Mouse (Mus musculus) layer of hippocampus, postnatal 25 days (tissue): Measurements from ENCODE around the gene Zbtb38. TPM values are rescaled to one million over a fixed set of nuclear protein-coding genes. Genes with fewer than 3 reads are reported as not detected.

ENCODE experiments used
- DNase-seq, 2 experiments: peaks; one replicate each; pipeline ENCODE4 v3.0.0; 2022; ENCODE audit warnings: mixed read lengths in 2 of 2, low spot score in 1 of 2; ENCODE audit errors: extremely low spot score in 1 of 2
- total RNA-seq, 2 experiments: library from RNA; stranded (reverse); gene quantifications; 2 replicates each; pipeline ENCODE4 v1.2.3; 2021

Gene Zbtb38
- total RNA-seq, 2 experiments from 2014 or later: 53.0 to 54.6 TPM

DNA sequence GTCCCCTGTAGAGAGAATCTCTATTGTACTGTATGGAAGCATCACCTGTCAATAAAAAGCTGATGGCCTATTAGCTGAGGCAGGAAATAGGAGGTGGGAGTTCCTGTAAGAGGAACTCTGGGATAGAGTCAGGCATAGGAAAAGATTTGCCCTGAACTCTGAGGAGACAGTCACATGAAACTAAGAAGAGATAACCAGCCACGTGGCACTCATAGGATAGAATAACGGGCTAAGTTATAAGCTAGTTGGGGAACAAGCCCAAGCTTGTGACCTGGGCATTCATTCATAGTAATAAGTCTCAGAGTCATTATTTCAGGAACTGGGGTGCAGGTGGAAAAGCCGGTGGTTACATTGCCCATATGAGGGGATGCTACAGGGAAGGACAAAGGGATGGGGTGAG is 10.4 kb upstream of the Zbtb38 start:
- no peak for DNase-seq

DNA sequence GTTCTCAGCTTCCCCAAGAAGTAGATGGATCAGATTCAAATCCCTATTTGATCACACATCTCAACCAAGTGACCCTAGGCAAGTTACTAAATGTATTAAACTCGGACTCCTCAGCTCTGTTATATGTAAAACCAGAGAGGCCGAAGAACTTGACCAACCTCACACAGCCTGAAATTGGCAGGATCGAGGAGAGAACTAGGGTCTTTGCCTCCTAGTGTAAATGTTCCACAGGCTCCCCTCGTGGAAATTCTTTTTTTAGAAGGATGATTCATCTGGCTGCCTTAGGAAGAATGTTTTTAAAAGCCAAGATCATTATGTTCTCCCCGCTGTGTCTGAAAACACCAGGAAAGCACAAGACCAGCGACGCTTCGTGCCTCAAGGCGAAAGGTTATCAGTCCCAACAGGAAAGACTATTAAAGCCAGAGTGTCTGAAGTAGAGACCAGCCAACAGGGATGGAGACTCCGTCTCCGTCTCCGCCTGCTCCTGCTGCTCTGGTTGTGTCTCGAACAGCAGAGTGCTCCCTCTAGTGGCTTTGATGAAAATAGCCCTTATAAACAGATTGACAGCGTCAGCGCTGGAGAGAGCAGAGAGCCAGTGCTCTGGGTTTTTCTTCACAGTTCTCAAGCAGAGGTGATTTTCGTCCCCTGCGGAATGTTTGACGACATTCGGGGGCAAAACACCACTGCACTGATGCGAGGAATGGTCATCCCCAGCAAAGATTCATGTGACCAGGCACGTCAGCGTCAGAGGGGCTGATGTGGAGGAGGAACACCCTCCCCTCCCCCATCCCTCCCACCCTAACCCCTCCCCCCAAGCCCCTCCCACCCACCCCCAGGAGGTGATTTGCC is 6.3 kb upstream of the Zbtb38 start:
- DNase-seq: peak; percentile 41 to 54

GRCm38 (mm10) chr9:96756638-96757435 is 4.2 kb upstream of the Zbtb38 start:
- DNase-seq: no peak

GRCm38 (mm10) chr9:96755761-96756160 is 3.1 kb upstream of the Zbtb38 start:
- DNase-seq: no peak

GRCm38 (mm10) chr9:96754625-96754969 is 2.0 kb upstream of the Zbtb38 start:
- no peak for DNase-seq

- no peak for DNase-seq
Observed at GRCm38 (mm10) chr9:96753921-96754624, 1.4 kb upstream of the Zbtb38 start.

DNA sequence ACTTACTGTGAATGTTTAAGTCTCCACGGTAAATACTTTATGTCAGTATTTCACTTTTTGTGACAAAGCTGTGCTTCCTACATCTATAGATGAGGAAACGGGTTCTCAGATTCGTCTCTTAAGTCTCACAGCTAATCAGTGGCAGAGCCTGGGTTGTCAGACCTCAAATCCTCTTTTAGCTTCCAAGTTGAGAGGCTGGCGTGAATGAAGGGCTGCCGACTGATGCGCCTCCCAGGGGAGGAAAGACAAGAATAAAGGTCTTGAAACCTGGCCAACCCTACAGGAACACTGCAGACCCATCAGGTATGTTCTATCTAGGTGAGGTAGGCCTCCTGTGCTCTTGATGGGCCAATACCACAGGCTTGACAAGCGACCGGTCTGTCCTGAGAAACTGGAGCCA is 761 bp upstream of the Zbtb38 start:
- no peak for DNase-seq

GRCm38 (mm10) chr9:96751821-96752602 is 619 bp downstream of the Zbtb38 start:
- no peak for DNase-seq

DNA sequence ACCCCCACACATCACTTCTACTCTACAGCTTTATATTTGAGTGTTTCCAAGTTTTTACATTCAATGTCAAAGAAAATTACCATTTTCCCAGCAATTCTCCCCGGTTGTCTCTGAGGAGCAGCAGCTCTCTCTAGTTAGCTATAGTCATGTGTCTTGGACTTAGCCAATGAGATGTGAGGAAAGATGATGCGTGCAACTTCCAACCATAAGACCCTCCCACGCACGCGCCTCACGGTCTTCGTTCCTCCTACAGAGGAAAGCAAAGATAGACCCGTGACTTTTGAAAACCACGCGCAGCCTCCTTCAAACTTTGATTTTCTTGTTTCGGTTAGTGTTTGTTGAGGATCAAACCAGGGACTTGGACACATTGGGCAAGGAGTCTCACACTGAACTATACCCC is 2.0 kb downstream of the Zbtb38 start:
- DNase-seq: no peak

DNA sequence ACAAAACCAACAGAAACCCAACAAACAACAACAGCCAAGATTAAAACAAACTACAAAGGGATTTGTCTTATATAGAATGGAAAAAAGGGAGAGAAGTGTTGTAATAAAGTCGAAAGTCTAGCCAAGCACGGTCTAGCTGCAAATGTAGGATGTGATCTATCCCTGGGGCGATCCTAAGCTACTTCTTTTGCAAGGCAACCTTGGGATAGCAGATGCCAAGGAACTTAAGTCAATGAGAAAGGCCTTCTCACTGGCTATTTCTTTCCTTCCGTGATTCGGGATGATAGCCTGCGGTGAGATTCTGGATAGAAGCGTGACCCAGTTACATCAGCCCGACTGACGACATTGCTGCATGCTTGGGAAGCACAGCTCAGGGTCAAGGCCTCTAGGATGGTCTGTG is 6.1 kb downstream of the Zbtb38 start:
- DNase-seq: no peak

GRCm38 (mm10) chr9:96744909-96745308 is 7.7 kb downstream of the Zbtb38 start:
- DNase-seq: no peak

DNA sequence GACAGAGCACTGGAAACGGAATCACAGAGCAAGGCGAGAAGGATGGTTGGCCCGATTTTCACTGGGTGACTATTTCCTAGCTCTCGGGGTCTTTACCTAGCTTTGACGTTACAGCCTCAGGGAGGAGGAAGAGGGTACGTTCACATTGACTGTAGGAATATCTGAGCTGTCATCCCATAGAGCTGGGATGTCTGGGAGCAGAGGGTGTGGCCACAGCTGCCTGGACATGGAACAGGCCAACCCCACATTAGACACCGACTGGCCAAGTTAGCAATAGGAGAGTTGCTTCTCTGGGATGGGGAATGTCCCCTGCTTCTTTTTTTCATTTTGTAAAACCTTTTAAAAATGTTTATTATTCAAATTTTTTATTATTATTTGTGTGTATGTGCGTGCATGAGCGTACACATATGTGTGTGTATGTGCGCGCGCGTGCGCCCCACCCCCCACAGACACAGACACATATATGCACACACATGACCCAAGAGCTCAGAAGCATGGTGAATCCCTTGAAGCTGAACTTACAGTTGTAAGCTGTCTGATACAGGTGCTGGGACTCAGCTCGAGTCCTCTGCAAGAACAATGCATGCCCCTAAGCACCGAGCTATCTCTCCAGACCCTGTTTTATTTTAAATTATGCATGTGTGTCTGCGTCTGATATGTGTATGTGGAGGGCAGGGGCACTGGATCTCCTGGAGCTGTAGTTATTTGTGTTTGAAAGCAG is 11.1 kb downstream of the Zbtb38 start:
- DNase-seq: no peak

DNA sequence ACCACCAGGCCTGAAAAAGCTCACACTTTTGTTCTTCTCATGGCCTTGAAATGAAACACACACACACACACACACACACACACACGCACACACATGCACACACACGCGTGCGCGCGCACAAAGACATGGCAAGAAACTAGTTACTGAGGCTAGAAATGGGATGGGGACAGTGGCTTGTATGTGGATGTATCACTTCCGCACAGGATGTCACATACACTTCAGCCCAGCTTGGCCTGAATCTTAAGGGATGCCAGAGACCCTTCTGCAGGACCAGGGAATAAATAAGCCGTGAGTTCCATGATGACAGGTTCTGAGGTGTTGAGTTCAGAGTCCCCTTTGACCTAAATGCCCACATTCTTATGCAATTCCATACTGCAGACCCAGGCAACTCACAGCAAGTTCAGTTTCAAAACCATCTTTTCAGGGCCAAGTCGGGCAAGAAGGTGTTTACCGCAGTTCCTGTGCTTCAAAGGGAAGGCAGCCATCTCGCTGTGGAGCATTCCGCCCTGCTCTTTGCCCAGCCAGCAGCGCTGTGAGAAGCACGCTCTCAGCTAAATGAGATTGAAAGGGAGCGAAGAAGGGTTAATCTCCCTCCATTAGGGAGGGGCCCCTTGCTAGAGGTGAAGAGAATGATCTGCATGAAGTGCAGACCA is 11.8 kb downstream of the Zbtb38 start:
- DNase-seq: no peak

- DNase-seq: no peak
Observed at GRCm38 (mm10) chr9:96739808-96740711, 12.6 kb downstream of the Zbtb38 start.

DNA sequence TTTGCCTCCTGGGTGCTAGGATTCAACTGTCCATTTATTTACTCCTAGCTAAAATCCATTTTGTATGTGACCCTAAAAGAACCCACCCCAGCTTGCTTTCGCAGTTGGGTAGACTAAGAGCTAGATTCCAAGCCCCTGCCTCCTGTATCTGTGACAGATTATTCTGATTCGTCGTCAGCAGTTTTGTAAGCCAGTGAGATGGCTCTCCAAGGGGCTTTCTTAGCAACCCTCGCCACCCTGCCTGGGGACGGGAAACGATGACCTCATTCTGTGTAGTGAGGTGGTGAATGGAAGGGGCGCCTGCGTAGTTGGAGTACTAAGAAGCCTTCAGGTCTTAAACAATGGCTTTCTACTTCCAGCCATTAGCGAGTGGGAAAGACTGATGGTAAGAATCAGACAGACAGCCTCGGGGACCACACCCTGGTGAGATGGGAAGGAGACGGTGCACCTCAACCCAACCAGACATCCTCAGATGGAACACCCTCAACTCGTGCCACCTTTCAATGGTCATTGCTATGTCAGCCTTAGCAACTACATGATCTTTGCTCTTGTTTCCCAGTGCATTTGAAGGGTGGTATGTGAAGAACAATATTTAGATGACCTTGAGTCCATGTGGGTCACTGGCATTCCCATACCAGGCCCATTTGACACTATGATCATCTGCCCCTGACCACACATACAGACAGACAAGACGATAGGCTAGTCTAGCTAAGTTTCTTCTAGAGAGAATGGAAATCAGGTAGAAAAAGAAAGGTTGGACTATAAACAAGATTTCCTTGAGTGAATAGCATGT is 13.9 kb downstream of the Zbtb38 start:
- no peak for DNase-seq

DNA sequence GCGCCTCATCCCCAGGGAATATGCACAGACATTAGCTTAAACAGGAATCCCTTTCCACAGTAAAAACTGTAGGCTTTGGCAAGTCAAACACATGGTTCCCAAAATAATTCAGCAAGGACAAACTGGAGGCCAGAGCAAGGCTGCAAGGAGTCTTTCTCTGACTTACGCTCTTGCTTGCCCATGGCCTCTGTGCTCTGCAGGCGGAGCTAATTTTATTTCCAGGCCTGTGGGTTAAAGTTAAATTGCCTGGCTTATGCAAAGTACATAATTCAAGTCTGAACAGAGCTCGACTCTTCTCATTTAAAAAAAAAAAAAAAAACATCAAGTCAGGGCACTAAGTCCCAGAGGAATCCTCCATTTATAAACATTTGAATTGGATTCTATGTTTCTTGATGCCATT is 16.7 kb downstream of the Zbtb38 start:
- DNase-seq: no peak

GRCm38 (mm10) chr9:96733425-96733717 is 19.3 kb downstream of the Zbtb38 start:
- DNase-seq: no peak
